Mouse (Mus musculus): ENCODE data around the gene Mal.
A peak's percentile ranks its signal among the peaks of the same experiment; 100 is the strongest.

Gene Mal

DNA sequence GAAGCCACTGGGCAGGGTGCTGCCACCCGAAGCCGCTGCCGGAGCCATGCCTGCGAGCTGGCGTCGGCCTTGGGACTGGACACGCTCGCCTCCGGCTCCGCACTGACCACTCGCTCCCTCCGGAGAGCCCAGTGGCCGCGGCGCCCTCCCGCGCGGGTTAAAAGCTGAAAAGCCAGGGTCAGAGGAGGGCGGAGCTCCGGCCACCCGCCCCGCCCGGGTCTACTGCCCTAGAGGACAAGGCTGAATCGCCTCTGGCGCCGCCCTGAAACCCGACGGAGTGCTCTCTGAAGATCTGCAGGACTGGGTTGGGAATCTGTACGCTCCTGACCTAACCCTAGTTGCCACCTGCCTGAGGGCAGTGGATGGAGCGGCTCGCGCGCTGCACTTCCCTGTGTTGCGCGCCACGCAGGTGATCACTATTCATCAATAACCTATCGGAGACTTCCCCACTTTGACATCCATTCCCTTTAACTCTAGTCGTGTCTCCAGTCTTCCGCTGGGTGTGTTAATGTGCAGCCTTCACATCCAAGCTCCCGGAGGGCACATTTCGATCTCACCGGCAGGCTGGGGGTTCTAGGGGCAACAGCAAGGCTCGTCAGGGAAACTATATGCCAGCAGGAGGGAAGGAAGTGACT, at the start of gene Mal:
Mal (minus strand) TSS at position 610 of the 635 bp plus-strand sequence.
- no peak for DNase-seq (ENCODE audit: low read depth)

GRCm38 (mm10) chr2:127705267-127705666, 48.8 kb upstream of the Mal start:
- no peak for DNase-seq (ENCODE audit: low read depth)

DNA sequence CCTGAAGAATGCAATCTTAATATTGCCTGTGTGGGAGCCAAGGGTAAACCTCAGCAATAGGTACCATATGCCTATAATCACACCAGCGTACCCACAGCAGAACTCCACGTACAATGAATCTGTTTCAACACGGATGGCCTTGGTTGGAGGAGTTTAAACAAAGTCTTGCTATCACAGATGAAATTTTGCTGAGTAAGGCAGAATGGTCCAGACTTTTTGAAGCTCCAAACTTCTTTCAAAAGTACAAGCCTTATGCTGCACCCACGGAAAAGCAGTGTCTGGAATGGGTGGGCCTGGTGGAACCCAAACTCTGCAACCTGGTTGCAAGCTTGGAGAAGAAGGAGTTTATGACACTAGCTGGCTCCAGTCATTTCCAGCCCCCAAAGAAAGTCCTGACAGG, 32.7 kb upstream of the Mal start:
- no peak for DNase-seq (ENCODE audit: low read depth)

GRCm38 (mm10) chr2:127683687-127684331, 27.3 kb upstream of the Mal start:
- DNase-seq (ENCODE audit: low read depth) = peak; percentile 44

DNA sequence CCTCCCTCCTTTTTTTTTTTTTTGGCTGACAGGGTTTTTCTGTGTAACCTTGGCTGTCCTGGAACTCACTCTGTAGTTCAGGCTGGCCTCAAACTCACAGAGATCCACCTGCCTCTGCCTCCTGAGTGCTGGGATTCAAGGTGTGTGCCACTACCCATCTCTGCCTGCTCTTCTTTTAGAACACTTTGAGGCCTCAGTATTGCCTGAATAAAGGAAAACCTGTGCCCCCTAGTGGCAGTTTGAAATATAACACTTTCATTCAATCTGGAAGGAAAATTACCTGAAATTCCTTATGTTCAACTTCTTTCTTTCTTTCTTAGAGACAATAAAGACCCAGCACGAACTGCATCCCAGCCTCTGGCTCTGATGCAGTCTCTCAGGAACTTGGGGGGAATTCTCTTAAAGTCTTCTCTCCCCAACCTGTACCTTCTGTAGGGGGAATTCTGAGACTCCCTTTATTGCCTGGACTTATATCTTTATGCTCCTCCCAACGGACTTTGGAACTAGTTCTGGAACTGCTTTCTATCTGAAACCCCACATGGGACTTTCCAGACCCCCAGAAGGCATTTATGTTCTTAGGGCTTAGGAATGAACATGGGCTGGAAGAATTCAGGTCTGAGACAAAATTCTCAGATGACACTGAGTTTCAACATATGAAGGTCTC, 11.5 kb upstream of the Mal start:
- peak; percentile 12 for DNase-seq (ENCODE audit: low read depth)

DNA sequence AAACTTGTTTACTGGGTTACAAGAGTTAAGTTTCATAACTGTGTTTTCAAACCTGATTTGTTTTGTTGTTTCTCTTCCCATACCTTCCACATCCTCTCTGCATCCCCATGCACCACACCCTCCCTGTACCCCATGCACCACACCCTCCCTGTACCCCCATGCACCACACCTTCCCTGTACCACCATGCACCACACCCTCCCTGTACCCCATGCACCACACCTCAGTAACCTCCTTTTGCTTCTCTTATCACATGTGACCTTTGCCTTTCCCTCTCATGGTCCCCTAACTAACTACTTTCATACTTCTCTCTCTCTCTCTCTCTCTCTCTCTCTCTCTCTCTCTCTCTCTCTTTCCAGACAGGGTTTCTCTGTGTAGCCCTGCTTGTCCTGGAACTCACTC, 10.5 kb upstream of the Mal start:
- DNase-seq (ENCODE audit: low read depth) = no peak

DNA sequence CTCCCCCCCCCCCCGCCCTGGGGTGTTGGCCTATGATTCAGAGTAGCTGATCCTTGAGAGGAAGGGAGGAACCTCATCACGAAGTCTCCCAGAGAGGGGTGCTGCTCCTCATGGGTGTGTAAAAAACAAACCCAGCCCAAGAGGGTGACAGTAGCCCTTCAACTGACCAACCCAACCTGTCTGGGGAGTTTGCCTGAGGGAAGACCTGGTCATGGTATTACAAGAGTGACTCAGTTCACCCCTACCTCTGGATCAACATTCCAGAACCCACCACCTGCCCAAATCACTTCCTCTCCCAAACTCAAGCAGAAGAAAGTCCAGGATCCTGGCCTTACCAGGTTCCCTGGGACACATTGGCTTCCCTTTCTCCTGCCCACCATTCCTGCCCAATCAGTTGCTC, 6.2 kb upstream of the Mal start:
- DNase-seq (ENCODE audit: low read depth) = no peak

GRCm38 (mm10) chr2:127655419-127655818, 1.1 kb downstream of the Mal start:
- DNase-seq (ENCODE audit: low read depth) = no peak

DNA sequence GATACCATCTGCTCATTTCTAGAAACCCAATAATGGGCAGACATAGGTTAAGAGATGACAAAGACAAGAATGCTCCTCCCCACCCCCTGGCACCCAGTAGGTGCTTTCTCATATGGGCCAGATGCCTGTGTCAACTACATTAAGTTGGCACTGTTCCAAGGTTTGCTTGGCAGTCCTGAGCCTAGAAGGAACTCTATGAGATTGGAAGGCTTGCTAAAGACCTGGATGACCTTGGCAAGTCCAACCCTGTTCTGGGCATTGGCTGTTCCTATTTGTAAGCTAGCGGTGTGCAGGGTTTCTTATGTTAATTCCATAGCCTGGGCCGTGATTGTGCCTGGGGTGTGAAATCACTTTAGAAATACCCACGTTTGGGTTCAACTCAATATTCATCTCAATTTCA, 1.7 kb downstream of the Mal start:
- DNase-seq (ENCODE audit: low read depth) = no peak

DNA sequence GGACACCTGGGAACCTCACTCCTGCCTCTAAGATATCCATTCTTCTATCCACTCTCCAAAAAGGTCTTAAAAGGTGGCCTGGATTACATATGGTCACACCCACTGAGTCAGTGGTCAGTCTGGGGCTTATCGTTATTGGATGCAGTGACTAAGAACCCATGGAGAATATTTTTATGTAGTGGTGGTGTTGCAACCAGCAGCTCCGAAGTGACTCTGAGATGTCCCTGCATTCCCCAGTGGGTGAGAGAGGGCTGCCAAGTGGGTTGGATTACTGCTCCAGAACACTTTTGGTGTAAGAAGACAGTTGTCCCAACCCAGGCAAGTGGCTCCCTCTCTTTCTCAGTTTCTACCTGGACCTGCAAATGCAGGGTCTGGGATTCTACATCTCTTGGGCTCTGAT, 3.7 kb downstream of the Mal start:
- no peak for DNase-seq (ENCODE audit: low read depth)

- no peak for DNase-seq (ENCODE audit: low read depth)
Measured at GRCm38 (mm10) chr2:127652335-127652734, 4.2 kb downstream of the Mal start.

- no peak for DNase-seq (ENCODE audit: low read depth)
Measured at GRCm38 (mm10) chr2:127651601-127652000, 4.9 kb downstream of the Mal start.

DNA sequence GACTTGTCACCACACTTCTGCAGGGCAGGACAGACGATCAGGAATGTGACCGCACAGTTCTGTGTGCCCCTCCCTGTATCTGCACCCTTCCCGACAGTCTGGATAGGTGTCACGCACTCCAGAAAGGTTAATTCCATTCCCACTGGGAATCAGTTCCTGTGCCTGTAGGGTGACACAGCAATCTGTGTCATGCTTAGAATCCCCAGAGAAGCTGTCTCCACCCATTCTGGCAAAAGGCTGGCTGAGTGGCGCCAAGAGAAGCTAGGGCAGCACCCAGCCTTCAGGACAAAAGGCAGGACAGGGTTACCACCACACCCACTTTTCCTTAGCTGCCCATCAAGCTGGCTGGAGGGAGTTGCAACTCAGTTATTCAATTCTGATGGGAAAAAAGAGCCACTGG, 6.6 kb downstream of the Mal start:
- DNase-seq (ENCODE audit: low read depth) = no peak

GRCm38 (mm10) chr2:127648145-127648544, 8.3 kb downstream of the Mal start:
- DNase-seq (ENCODE audit: low read depth) = no peak

DNA sequence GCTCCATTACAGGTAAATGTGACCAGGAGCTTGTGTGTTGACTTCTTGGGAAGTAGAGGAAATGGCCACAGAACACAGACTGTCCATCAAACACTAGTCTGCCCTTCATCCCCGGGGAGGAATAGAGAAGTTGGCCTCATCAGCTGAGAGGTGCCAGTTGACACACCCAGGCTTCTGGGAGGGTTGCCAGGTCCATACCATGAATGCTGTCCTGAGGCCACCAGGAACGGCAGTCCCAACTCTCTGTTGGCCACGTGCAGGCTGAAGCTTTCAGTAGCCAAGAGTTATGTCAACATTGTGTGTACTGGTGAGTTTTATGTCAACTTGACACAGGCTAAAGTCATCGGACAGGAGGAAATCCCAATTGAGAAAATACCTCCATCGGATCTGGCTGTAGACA, 9.6 kb downstream of the Mal start:
- DNase-seq (ENCODE audit: low read depth) = no peak

DNA sequence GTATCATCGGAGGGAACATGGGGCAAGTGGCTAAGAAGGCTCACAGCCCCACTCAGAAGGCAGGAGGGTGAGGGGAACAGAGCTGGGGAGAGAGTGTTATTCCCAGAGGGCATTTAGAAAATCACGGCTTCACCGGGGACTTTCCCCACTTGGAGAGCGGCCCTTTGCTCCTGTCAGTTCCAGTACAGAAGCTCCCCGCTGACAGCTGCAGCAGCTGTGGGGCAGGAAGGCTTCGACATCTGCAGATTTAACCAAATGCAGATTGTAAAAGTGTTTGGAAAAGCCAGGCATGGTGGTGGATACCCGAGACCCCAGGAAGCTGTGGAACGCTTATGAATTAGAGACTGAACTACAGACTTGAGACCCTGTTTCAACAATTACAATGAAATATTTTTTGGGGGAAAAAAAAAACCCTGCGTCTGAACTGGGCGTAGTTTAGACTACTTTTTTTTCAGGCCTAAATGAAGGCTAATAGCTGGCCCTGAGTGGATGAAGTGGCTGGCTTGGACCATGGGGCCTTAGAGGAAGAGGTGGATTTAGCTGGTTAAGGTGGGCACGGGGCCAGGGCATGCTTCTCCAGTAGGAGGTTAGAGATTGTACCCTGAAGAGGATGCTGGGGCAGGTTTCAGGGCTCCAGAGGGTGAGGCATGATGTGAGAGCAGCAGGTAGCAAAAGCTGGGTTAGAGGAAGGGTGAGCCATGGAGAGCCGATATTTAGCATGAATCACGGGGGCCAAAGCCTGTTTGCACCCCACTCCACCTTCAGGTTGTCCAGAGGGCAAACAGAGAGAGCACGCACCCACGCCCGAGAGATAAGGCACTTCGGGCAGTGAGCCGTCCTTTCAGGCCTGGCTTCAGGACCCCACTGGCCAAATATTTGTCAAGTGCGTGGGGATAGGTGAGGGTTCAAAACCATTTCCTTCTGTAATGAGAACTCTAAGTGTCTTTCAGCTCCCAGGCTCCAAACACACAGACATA, 12.5 kb downstream of the Mal start:
- DNase-seq (ENCODE audit: low read depth) = no peak

DNA sequence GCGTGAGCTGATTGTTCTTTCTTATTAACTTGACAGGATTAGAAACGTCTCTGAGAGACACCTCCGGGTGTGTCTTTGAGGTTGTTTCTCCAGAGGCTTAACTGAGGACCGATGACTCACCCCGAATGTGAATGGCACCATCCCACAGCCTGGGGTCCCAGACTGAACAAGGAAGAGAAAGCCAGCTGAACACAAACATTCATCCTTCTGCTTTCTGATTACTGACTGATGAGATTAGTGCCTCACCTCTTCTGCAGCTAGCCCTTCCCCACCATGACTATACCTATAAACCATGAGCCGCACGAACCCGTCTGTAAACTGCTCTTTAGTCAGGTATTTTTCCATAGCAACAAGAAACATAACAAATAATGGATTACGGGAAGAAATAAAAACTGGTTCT, 17.5 kb downstream of the Mal start:
- no peak for DNase-seq (ENCODE audit: low read depth)

DNA sequence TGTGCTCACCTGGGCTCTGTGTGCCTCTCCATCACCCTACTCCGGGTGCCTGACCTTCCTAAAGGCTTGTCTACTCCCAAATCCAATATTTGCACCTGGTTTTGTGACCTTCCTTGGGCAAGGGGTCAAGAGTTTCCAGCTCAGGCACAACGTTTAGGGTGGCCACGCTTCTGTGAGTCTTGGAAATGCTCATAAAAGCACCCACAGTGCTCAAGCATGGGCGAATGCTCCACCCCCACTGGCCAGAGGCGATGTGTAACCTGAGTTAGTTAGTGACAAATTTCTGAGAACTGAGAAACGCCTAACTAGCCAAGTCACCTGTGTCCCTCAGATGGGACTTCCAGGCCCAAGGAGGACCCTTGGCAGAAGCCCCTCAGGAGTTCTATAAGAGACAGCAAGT, 20.9 kb downstream of the Mal start:
- DNase-seq (ENCODE audit: low read depth) = no peak

- DNase-seq (ENCODE audit: low read depth) = no peak
Measured at GRCm38 (mm10) chr2:127632601-127633000, 23.9 kb downstream of the Mal start.

- no peak for DNase-seq (ENCODE audit: low read depth)
Measured at GRCm38 (mm10) chr2:127627990-127628570, 28.4 kb downstream of the Mal start.

GRCm38 (mm10) chr2:127627354-127627753, 29.1 kb downstream of the Mal start:
- DNase-seq (ENCODE audit: low read depth) = no peak

- DNase-seq (ENCODE audit: low read depth) = no peak
Measured at GRCm38 (mm10) chr2:127625659-127626058, 30.8 kb downstream of the Mal start.
